Mouse (Mus musculus) heart, postnatal 4 days (tissue): Measurements from ENCODE around the gene Mrpl37. TPM values are rescaled to one million over a fixed set of nuclear protein-coding genes. Genes with fewer than 3 reads are reported as not detected.
A peak's percentile ranks its signal among the peaks of the same experiment; 100 is the strongest.

Source experiments
- DNase-seq: peaks from one replicate; pipeline ENCODE4 v3.0.0; 2021
- total RNA-seq, 2 experiments: library from RNA; stranded (reverse); gene quantifications; 2 replicates each; pipeline ENCODE4 v1.2.3; 2021

The Mrpl37 gene
- total RNA-seq, 2 experiments from 2014 or later, result 80.9 to 83.6 TPM

GRCm38 (mm10) chr4:107015971-107016511, 50.6 kb downstream of the Mrpl37 start:
- peak; percentile 26 for DNase-seq

DNA sequence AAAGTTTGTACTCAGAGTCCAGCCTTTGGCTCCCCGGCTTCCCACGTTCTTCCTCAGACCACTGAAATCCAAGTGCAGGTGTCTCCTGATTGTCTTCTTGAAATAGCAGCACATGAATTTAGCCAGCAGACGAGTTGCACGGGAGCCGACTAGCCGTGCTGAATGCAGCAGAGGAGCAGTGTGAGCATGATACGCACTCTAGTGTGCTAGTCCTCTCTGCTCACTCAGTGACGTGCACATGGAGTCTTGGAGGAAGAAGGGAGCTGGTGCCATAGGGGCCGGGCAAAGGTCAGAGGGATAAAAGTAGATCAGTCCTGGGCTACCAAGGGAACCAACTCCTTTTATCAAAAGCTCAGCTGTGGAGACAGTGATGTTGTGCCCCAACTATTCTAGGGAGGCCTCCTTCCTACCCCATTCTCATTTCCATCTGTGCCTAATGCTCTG, 52.8 kb downstream of the Mrpl37 start:
- DNase-seq, result no peak

- peak; percentile 20 for DNase-seq
These were observed 53.4 kb downstream of the Mrpl37 start for GRCm38 (mm10) chr4:107013119-107013816.

GRCm38 (mm10) chr4:107012574-107012973, 54.1 kb downstream of the Mrpl37 start:
- DNase-seq, result peak; percentile 29

GRCm38 (mm10) chr4:107012005-107012478, 54.6 kb downstream of the Mrpl37 start:
- no peak for DNase-seq

- no peak for DNase-seq
These were observed 55.2 kb downstream of the Mrpl37 start for GRCm38 (mm10) chr4:107011325-107012004.

GRCm38 (mm10) chr4:107009548-107009947, 57.1 kb downstream of the Mrpl37 start:
- DNase-seq, result no peak

- no peak for DNase-seq
These were observed 58.5 kb downstream of the Mrpl37 start for GRCm38 (mm10) chr4:107008161-107008560.

DNA sequence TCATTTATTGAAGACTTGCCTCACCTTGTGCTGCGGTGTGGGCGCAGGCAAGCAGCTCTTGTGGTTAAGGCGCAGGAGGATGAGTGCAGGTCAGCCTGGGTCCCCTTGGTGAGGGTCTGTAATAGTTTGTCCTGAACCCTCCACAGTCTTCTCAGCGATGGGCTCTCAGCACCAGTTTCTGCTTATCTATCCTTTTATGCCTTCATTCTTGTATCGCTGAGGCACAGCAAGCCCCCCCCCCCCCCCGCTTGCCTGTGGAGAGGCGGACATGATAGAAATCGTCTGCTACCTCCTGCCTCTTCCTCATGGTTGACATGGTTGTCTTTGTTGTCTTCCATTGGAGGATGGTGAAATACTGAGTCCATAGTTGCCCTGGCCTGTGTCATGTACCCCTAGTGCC, 59.3 kb downstream of the Mrpl37 start:
- no peak for DNase-seq

DNA sequence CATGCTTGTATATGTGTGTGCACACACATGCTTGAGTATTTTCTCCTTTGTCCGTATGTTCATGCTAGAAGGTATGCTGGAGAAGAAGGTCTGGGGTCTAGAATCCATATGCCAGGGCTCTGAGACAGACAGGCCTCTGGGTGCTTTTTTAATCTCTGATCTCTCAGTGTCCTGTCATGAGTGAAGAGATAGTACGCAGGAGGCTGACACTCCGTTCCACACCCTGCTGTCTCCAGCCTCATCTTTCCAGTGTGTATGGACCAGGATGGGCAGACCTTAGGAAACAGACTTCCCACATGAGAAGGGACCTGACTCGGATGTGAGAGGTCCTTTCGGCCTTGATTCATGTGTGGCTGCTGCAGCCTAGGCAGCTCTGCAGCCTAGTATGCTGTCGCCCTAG, 59.9 kb downstream of the Mrpl37 start:
- DNase-seq, result no peak

DNA sequence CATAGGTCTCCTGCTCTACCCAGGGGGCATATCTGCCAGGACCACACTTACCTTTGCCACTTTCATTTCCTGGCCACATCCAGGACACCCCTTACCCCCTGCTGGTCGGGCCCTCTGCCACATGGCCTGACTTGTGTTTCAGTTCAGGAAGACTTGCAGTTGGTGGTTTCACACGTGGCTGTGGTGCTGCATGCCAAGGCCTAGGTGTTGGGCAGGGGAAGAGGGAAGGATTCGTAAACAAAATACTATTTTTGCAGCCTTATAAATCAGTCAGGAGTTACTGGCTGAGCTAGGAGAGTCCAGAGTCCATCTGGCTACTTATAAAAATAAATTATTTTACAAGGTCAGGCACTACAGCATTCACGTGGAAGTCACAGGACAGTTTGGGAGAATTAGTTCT, 60.4 kb downstream of the Mrpl37 start:
- DNase-seq, result no peak

Other genes starting within 250 kb of the Mrpl37 start
- 10 to 100 TPM; 55.3 to 58.7 TPM for gene Ssbp3, start 156.2 kb downstream of the Mrpl37 start, total RNA-seq
- gene Cyb5rl, start 120 bp upstream of the Mrpl37 start, total RNA-seq, result 1 to 10 TPM; 7.1 to 7.7 TPM
- not detected for gene Cdcp2, start 30.0 kb upstream of the Mrpl37 start, total RNA-seq
- gene Tmem59, start 111.5 kb upstream of the Mrpl37 start, total RNA-seq, result 100 to 1,000 TPM; 137 to 148 TPM
- 10 to 100 TPM; 13.1 to 14.9 TPM for gene Tceanc2, start 112.2 kb upstream of the Mrpl37 start, total RNA-seq
- not detected for gene Ldlrad1, start 142.3 kb upstream of the Mrpl37 start, total RNA-seq
- gene Lrrc42, start 186.7 kb upstream of the Mrpl37 start, total RNA-seq, result 10 to 100 TPM; 23.1 to 24.9 TPM
- 10 to 100 TPM; 16.1 to 18.4 TPM for gene Hspb11, start 186.7 kb upstream of the Mrpl37 start, total RNA-seq
- not detected for gene Dio1, start 240.3 kb upstream of the Mrpl37 start, total RNA-seq
- gene Yipf1, start 247.5 kb upstream of the Mrpl37 start, total RNA-seq, result 10 to 100 TPM; 28.0 to 32.3 TPM